Mouse (Mus musculus) stomach, postnatal 0 days (tissue): ENCODE results near the gene Utf1. TPM values are rescaled to one million over a fixed set of nuclear protein-coding genes. Genes with fewer than 3 reads are reported as not detected.

Experiments used
- ATAC-seq: fragments of 200-750 bp; cut with Nextera tagmentation; 2 replicates; pipeline ENCODE4 v1.8.0; 2017; ENCODE audit not compliant: low FRiP score, low TSS enrichment
- DNase-seq: peaks from one replicate; pipeline ENCODE4 v3.0.0-alpha.2; 2016; ENCODE audit warnings: low spot score
- H3K27ac ChIP-seq: fragments of 300-500 bp; sonication (generic); replicated peaks from 2 replicates; pipeline ENCODE4 v1.5.1; 2014; ENCODE audit warnings: mild to moderate bottlenecking, control low read depth
- H3K27me3 ChIP-seq: fragments of 300-500 bp; sonication (generic); 2 replicates; pipeline ENCODE4 v1.6.1; 2014; ENCODE audit warnings: low read length; ENCODE audit not compliant: control insufficient read depth, insufficient read depth
- H3K36me3 ChIP-seq: fragments of 300-500 bp; sonication (generic); 2 replicates; pipeline ENCODE4 v1.6.1; 2014; ENCODE audit warnings: low read length, mixed read lengths; ENCODE audit not compliant: control insufficient read depth, insufficient read depth
- H3K4me1 ChIP-seq: fragments of 300-500 bp; sonication (generic); replicated peaks from 2 replicates; pipeline ENCODE4 v1.6.1; 2014; ENCODE audit warnings: antibody characterized with exemption; ENCODE audit not compliant: control insufficient read depth, insufficient read depth
- H3K4me2 ChIP-seq: fragments of 300-500 bp; sonication (generic); replicated peaks from 2 replicates; pipeline ENCODE4 v1.6.1; 2014; ENCODE audit warnings: low read depth, mild to moderate bottlenecking, control low read depth, moderate library complexity
- H3K4me3 ChIP-seq: fragments of 300-500 bp; sonication (generic); 2 replicates; pipeline ENCODE4 v1.5.1; 2014; ENCODE audit warnings: low read depth, low read length, control low read depth
- H3K9ac ChIP-seq: fragments of 300-500 bp; sonication (generic); 2 replicates; pipeline ENCODE4 v1.6.1; 2014; ENCODE audit warnings: mild to moderate bottlenecking, low read length, control low read depth, mixed read lengths
- H3K9me3 ChIP-seq: fragments of 300-500 bp; sonication (generic); 2 replicates; pipeline ENCODE4 v1.6.1; 2016; ENCODE audit warnings: low read length; ENCODE audit not compliant: control insufficient read depth
- CTCF ChIP-seq: IDR thresholded peaks from 2 replicates; pipeline ENCODE4 v1.5.1; 2016; ENCODE audit warnings: antibody characterized with exemption, low read depth, mild to moderate bottlenecking, moderate library complexity
- EP300 ChIP-seq: optimal IDR thresholded peaks from 2 replicates; pipeline ENCODE3; 2016; ENCODE audit warnings: antibody characterized with exemption
- WGBS: fragments of 180-500 bp; shearing (Covaris S2); extraction: QIAGEN DNeasy Blood & Tissue Kit; methylation state at CpG from one replicate; pipeline ENCODE4 v1.1.7; 2014; 5-methylcytosine and 5-hydroxymethylcytosine counted together
- microRNA counts: library from miRNA; unstranded; fragments of <30 nt; microRNA quantifications from one replicate; lab custom pipeline; 2015
- microRNA-seq: library from miRNA; unstranded; fragments of <30 nt; microRNA quantifications from one replicate; pipeline ENCODE4, GENCODE M21; 2016
- polyA plus RNA-seq: library from polyadenylated mRNA; unstranded; fragments of >200 nt; fragmentation: Nextera tagmentation; extraction: Ambion mirVana; gene quantifications from 2 replicates; pipeline ENCODE4 v1.2.1, GENCODE M21; 2015

Gene Utf1
- polyA plus RNA-seq, 1 experiment from 2014 or later, result not detected

- Histone ChIP-seq H3K9me3 (no peaks in the 10 kb centered on the region), H3K27ac (no peak within 1 kb of the TSS), H3K4me3 (no peak within 1 kb of the TSS), H3K27me3 (no peaks in the 10 kb centered on the region), H3K36me3 (peaks cover 9% of the 10 kb centered on the region), H3K4me2 (no peak within 1 kb of the TSS), H3K4me1 (no peaks in the 10 kb centered on the region), H3K9ac (no peak within 1 kb of the TSS)
- 0 out of 2 replicates have a peak, but pooled peaks have one; percentile 2 for TF ChIP-seq CTCF
- no peak for TF ChIP-seq EP300
- peak; percentile 81 for DNase-seq
- ATAC-seq, result peak; percentile 76
- WGBS, result 16% methylated on average over 7 of the region's 7 CpGs
Measured at GRCm38 (mm10) chr7:139992406-139992805, 48.8 kb downstream of the Utf1 start, which contains the start of gene Adam8. Adam8 (minus strand) TSS chr7:139992562.

DNA sequence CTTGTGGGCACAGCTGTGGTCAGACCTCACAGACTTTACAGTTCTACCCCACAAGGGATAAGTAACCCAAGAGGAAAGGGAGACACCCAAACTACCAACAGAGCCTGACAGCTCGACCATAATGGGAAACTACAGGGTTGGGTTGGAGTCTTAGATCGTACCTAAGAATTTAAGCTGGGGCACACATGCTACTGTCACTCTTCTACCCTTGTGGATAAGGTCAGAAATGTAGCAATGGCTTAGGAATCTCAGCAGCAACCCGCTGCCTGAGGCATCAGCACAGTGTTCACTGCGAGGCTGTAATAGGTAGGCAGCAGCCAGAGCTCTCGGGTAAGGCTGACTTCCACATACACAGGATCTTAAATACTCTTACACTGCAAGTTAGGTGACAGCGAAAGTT lies 49.9 kb downstream of the Utf1 start:
- Histone ChIP-seq H3K9me3 (no peaks in the 10 kb centered on the region), H3K4me3 (no peak overlapping the region), H3K36me3 (peaks cover 17% of the 10 kb centered on the region), H3K27me3 (no peaks in the 10 kb centered on the region), H3K4me1 (no peaks in the 10 kb centered on the region), H3K4me2 (no peak overlapping the region), H3K27ac (no peak overlapping the region), H3K9ac (no peak overlapping the region)
- WGBS, result 86% methylated on average over 6 of the region's 6 CpGs
- DNase-seq (no peak), ATAC-seq (no peak)
- TF ChIP-seq EP300 (no peak), CTCF (no peak)

DNA sequence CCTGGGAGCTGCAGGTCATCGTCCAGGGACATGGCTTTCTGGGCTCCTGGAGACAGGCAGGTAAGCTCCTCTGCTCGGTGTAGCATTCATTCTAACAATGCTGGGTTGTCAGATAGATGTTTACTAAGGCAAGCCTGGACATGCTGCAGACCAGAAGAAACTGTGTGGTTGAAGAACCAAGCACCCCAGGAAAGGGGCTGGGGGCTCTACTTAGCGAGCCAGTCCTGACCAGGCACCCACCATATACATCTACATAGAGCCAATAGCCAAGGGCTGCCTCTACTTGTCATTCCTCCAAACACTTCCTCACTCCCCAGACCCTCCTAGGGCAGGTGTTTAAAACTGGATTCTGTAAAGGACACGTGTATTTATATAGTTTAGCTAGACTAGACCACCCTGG lies 50.6 kb downstream of the Utf1 start:
- H3K9me3 ChIP-seq, result no peaks in the 10 kb centered on the region
- no peak overlapping the region for H3K9ac ChIP-seq
- WGBS, result 49% methylated on average over 4 of the region's 4 CpGs

DNA sequence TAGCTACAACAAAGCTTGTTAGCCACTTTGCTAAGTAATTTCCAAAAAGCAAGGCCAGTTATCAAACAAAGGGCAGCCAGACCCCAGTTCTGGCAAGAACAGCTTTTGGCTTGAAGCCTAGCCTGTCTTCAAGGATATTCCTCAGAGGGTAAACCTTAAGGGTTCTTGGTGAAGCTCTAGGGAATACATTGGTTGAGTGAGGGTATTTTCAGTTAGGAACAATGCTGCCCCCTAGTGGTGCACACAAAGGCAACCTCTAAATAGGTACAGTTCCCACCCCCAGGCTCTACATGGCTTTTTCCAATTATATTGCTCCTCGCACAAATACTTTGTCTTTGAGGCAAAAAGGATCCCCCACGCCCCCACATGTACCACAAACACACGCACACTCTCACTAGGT lies 51.1 kb downstream of the Utf1 start:
- H3K4me1 ChIP-seq, result no peaks in the 10 kb centered on the region
- H3K4me2 ChIP-seq, result no peak overlapping the region
- DNase-seq (peak; percentile 65), ATAC-seq (no peak)
- no peak for TF ChIP-seq EP300
- peak; percentile 86 for TF ChIP-seq CTCF
- no peak overlapping the region for H3K9ac ChIP-seq
- 28% methylated on average over 3 of the region's 3 CpGs for WGBS
- H3K4me3 ChIP-seq, result no peak overlapping the region
- H3K36me3 ChIP-seq, result peaks cover 23% of the 10 kb centered on the region
- H3K9me3 ChIP-seq, result no peaks in the 10 kb centered on the region
- no peak overlapping the region for H3K27ac ChIP-seq
- H3K27me3 ChIP-seq, result no peaks in the 10 kb centered on the region

More for the DNA sequence above, 50.6 kb downstream of the Utf1 start:
- no peak for TF ChIP-seq EP300
- ATAC-seq (no peak), DNase-seq (no peak)
- Histone ChIP-seq H3K36me3 (peaks cover 20% of the 10 kb centered on the region), H3K4me2 (no peak overlapping the region), H3K4me1 (no peaks in the 10 kb centered on the region), H3K27me3 (no peaks in the 10 kb centered on the region), H3K27ac (no peak overlapping the region), H3K4me3 (no peak overlapping the region)

MicroRNA genes within 50 kb of the gene (microRNA counts, 519-probe panel; counts per million panel counts)
- microRNA mmu-miR-202-3p (lab: Ali Mortazavi, UCI) (not detected), microRNA mmu-miR-202-5p (lab: Ali Mortazavi, UCI) (not detected)

Small RNAs within 50 kb of the gene (microRNA-seq; reads per million reads assigned to microRNA genes)
- gene Mir202 (not detected), gene Mir7062 (not detected), gene mmu-mir-7686 (not detected)

Other genes starting within 250 kb of the Utf1 start
- gene Adgra1, start 109.6 kb upstream of the Utf1 start, polyA plus RNA-seq, result 0.55 and 1.1 TPM in 2 replicates
- 0.05 and 0.18 TPM in 2 replicates for gene Kndc1, start 49.1 kb upstream of the Utf1 start, polyA plus RNA-seq
- gene 6430531B16Rik, start 35.0 kb downstream of the Utf1 start, polyA plus RNA-seq, result 0.11 and 0.17 TPM in 2 replicates
- gene Adam8, start 48.8 kb downstream of the Utf1 start, polyA plus RNA-seq, result 0.85 and 1.1 TPM in 2 replicates
- gene Zfp511, start 92.6 kb downstream of the Utf1 start, polyA plus RNA-seq, result 19.7 and 20.7 TPM in 2 replicates
- gene Tubgcp2, start 92.9 kb downstream of the Utf1 start, polyA plus RNA-seq, result 17.7 and 20.1 TPM in 2 replicates
- 0.04 TPM in 1 of 2 replicates, not detected in the other for gene Msx3, start 105.3 kb downstream of the Utf1 start, polyA plus RNA-seq
- 4.5 and 5.6 TPM in 2 replicates for gene Caly, start 138.8 kb downstream of the Utf1 start, polyA plus RNA-seq
- 24.4 and 45.2 TPM in 2 replicates for gene Prap1, start 149.6 kb downstream of the Utf1 start, polyA plus RNA-seq
- gene Fuom, start 158.7 kb downstream of the Utf1 start, polyA plus RNA-seq, result 41.2 and 44.5 TPM in 2 replicates
- 27.7 and 27.8 TPM in 2 replicates for gene Paox, start 172.0 kb downstream of the Utf1 start, polyA plus RNA-seq
- gene Echs1, start 172.7 kb downstream of the Utf1 start, polyA plus RNA-seq, result 139 and 143 TPM in 2 replicates
- 19.8 and 20.6 TPM in 2 replicates for gene Mtg1, start 193.8 kb downstream of the Utf1 start, polyA plus RNA-seq
- 0.90 and 1.1 TPM in 2 replicates for gene Sprn, start 211.1 kb downstream of the Utf1 start, polyA plus RNA-seq
- gene Olfr522, start 221.0 kb downstream of the Utf1 start, polyA plus RNA-seq, result not detected in 2 replicates
- gene Olfr523, start 229.4 kb downstream of the Utf1 start, polyA plus RNA-seq, result not detected in 2 replicates